Comparison of ENCODE assay signal across 15 mouse cellular contexts in genomic region chr13:56539846-56540245, GRCm38 (mm10). TPM values are rescaled to one million over a fixed set of nuclear protein-coding genes. Genes with fewer than 3 reads are reported as not detected.
DNase-seq lines count a peak whose midpoint lies in the region; ATAC-seq and TF ChIP-seq lines count a peak whose summit lies in the region.
"Had no signal": no experiment of that assay in that cellular context is flagged by ENCODE, and none has a peak within 500 bp of the region (broad histone marks: within the 10 kb centered on the region; RNA-seq: fewer than 3 reads in every experiment).

No protein-coding gene starts in this region.

- no peak overlapping the region for H3K27ac ChIP-seq in thymus, adult 2 months (ENCODE audit: control insufficient read depth, insufficient read depth, low read length)
- H3K27ac ChIP-seq: hindbrain, embryonic 12.5 days had no signal

- no peak for TF ChIP-seq CTCF in thymus, adult 2 months (IDR thresholded peaks at IDR 0.05; ENCODE audit: borderline replicate concordance, control insufficient read depth, extremely low read depth, insufficient read depth, low read length, poor library complexity)

- 95% methylated on average over 4 of the region's 4 CpGs for WGBS in thymus, adult 2 months

- no peak for ATAC-seq in megakaryocyte-erythroid progenitor cell, adult 5-6 weeks (replicated peaks; ENCODE audit: low FRiP score, low TSS enrichment, poor library complexity, severe bottlenecking)
- ATAC-seq: CD4-positive, CD25-positive, alpha-beta regulatory T cell, adult 4 months had no signal

- TF ChIP-seq POLR2A in thymus, adult 2 months (IDR thresholded peaks at IDR 0.05; ENCODE audit: control insufficient read depth, extremely low read depth, insufficient read depth, low read length, poor library complexity) = no peak

- peak; percentile 66 to 76 for DNase-seq in cerebellum, postnatal 10 days
- DNase-seq in cerebellum, adult 11-12 months = no peak
- DNase-seq in layer of hippocampus, adult 11-12 months (ENCODE audit: low spot score) = peak; percentile 31
- no peak for DNase-seq in layer of hippocampus, adult 9-11 months
- peak; percentile 32 for DNase-seq in thymus, adult 2 months
- no peak for DNase-seq in thymus, postnatal 0 days (ENCODE audit: low spot score)
- peak; percentile 26 to 31 for DNase-seq in thymus, postnatal 36 days
- DNase-seq: midbrain, embryonic 14.5 days had no signal

- no peaks in the 10 kb centered on the region for H3K27me3 ChIP-seq in thymus, adult 2 months (ENCODE audit: control insufficient read depth, insufficient read depth, low read length)
- H3K27me3 ChIP-seq: hindbrain, embryonic 12.5 days had no signal

- H3K4me1 ChIP-seq in thymus, adult 2 months (replicated peaks; ENCODE audit: control insufficient read depth, insufficient read depth, low read length) = no peaks in the 10 kb centered on the region

- H3K36me3 ChIP-seq in thymus, adult 2 months (ENCODE audit: control insufficient read depth, insufficient read depth, low read length) = no peaks in the 10 kb centered on the region
- H3K36me3 ChIP-seq: hindbrain, embryonic 12.5 days had no signal

- H3K4me3 ChIP-seq in thymus, adult 2 months (ENCODE audit: control insufficient read depth, insufficient read depth, low read length) = no peak overlapping the region
- H3K4me3 ChIP-seq: hindbrain, embryonic 12.5 days had no signal

RNA-seq across cellular contexts. Expression of gene Lect2, which starts 8.5 kb away (rescaled TPM):
- polyA plus RNA-seq in thymus, adult 2 months (2012; rRNA removed) = 0.33 TPM in 1 of 2 replicates, not detected in the other
- polyA plus RNA-seq in thymus, postnatal 0 days (2015; fragmentation: Nextera tagmentation; extraction: Ambion mirVana) = not detected in 2 replicates
- not detected in 2 replicates for total RNA-seq in megakaryocyte-erythroid progenitor cell, adult 5-6 weeks (2014; fragmentation: Nextera tagmentation)
- total RNA-seq in megakaryocyte-erythroid progenitor cell, adult 5-6 weeks (2017) = not detected in 2 replicates
- total RNA-seq: layer of hippocampus, postnatal 36 days; neutrophil, adult 5-6 weeks had no signal
- polyA plus RNA-seq: CD4-positive, CD25-positive, alpha-beta regulatory T cell, adult 4 months; hindbrain, embryonic 12.5 days; midbrain, embryonic 14.5 days had no signal

RNA-seq across cellular contexts. Expression of gene Fbxl21, which starts 17.6 kb away (rescaled TPM):
- polyA plus RNA-seq in thymus, adult 2 months (2012; rRNA removed) = 0.40 and 0.71 TPM in 2 replicates
- 1.1 TPM in 2 replicates for polyA plus RNA-seq in thymus, postnatal 0 days (2015; fragmentation: Nextera tagmentation; extraction: Ambion mirVana)
- total RNA-seq in megakaryocyte-erythroid progenitor cell, adult 5-6 weeks (2014; fragmentation: Nextera tagmentation) = not detected in 2 replicates
- total RNA-seq in megakaryocyte-erythroid progenitor cell, adult 5-6 weeks (2017) = not detected in 2 replicates

RNA-seq across cellular contexts. Expression of gene Il9, which starts 57.8 kb away (rescaled TPM):
- polyA plus RNA-seq in thymus, adult 2 months (2012; rRNA removed) = 1.1 and 1.6 TPM in 2 replicates
- 1.2 and 2.6 TPM in 2 replicates for polyA plus RNA-seq in thymus, postnatal 0 days (2015; fragmentation: Nextera tagmentation; extraction: Ambion mirVana)
- not detected in 2 replicates for total RNA-seq in megakaryocyte-erythroid progenitor cell, adult 5-6 weeks (2014; fragmentation: Nextera tagmentation)
- total RNA-seq in megakaryocyte-erythroid progenitor cell, adult 5-6 weeks (2017) = not detected in 2 replicates
- total RNA-seq: gastrocnemius, postnatal 4 days; layer of hippocampus, postnatal 36 days; neutrophil, adult 5-6 weeks had no signal
- polyA plus RNA-seq: CD4-positive, CD25-positive, alpha-beta regulatory T cell, adult 4 months; hindbrain, embryonic 12.5 days; liver, embryonic 16.5 days; midbrain, embryonic 14.5 days had no signal

Comparison
In these comparisons a context has a peak if more than half of its experiments do, and no peak if none do; other contexts are left out.
1. DNase-seq: peak in cerebellum, postnatal 10 days (2 of 2), layer of hippocampus, adult 11-12 months (single experiment), thymus, adult 2 months (single experiment) and thymus, postnatal 36 days (2 of 2); none in cerebellum, adult 11-12 months (single experiment), layer of hippocampus, adult 9-11 months (single experiment) and thymus, postnatal 0 days (single experiment).